Mouse (Mus musculus) cerebellum, adult 2 months (tissue): ENCODE results near the gene Vwa1. TPM values are rescaled to one million over a fixed set of nuclear protein-coding genes. Genes with fewer than 3 reads are reported as not detected.

Source experiments
- DNase-seq, 2 experiments: peaks; one replicate each; pipeline ENCODE4 v3.0.0; 2021
- H3K27ac ChIP-seq: fragments of 200-500 bp; 2 replicates; pipeline ENCODE4 v1.5.1; 2012; ENCODE audit warnings: low read length, control low read depth, inconsistent platforms; ENCODE audit not compliant: insufficient read depth
- H3K27me3 ChIP-seq: fragments of 200-500 bp; 2 replicates; pipeline ENCODE4 v1.6.1; 2012; ENCODE audit warnings: inconsistent platforms, mild to moderate bottlenecking, low read length, moderate library complexity; ENCODE audit not compliant: control insufficient read depth, insufficient read depth
- H3K4me1 ChIP-seq: fragments of 200-500 bp; 2 replicates; pipeline ENCODE4 v1.6.1; 2011; ENCODE audit warnings: low read length; ENCODE audit not compliant: control insufficient read depth, insufficient read depth
- H3K4me3 ChIP-seq: fragments of 200-500 bp; replicated peaks from 2 replicates; pipeline ENCODE3; 2011; ENCODE audit warnings: mild to moderate bottlenecking, low read depth, low read length, control low read depth; ENCODE audit not compliant: insufficient read depth
- CTCF ChIP-seq: fragments of 200-500 bp; IDR thresholded peaks from 2 replicates; pipeline ENCODE4 v1.5.1; 2011; ENCODE audit warnings: low read depth, mild to moderate bottlenecking, control low read depth, low read length, moderate library complexity, borderline replicate concordance; ENCODE audit not compliant: insufficient read depth
- POLR2A ChIP-seq: fragments of 200-500 bp; IDR thresholded peaks from 2 replicates; pipeline ENCODE4 v1.6.1; 2011; ENCODE audit warnings: low read length, control low read depth, borderline replicate concordance; ENCODE audit not compliant: insufficient read depth
- WGBS: fragments of 180-500 bp; shearing (Covaris S2); methylation state at CpG from one replicate; pipeline ENCODE4 v1.1.7; 2018; 5-methylcytosine and 5-hydroxymethylcytosine counted together
- polyA plus RNA-seq: library from polyadenylated mRNA; depleted of rRNA; stranded (reverse); fragments of >200 nt; gene quantifications from 2 replicates; pipeline ENCODE4 v1.2.3, GENCODE M21; 2012; rRNA removed

Gene Vwa1
- polyA plus RNA-seq, 1 experiment: 35.4 TPM

DNA sequence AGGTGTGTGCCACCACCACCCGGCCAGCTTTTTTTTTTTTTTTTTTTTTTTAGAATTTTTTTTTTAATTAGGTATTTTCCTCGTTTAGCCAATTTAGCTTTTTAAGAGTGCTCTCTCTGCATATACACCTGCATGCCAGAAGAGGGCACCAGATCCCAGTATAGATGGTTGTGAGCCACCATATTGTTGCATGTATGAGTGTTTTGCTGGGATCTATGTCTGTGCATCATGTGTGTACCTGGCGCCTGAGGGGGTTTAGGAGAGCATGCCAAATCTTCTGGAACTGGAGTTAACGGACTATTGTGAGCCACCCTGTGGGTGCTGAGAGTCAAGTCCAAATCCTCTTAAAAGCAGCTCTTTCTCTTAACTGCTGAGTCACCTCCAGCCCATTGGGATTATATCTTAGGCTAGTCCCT, 52.8 kb downstream of the Vwa1 start:
- Histone ChIP-seq H3K4me1 (no peaks in the 10 kb centered on the region), H3K27me3 (no peaks in the 10 kb centered on the region), H3K4me3 (no peak overlapping the region), H3K27ac (no peak overlapping the region)
- WGBS: 10% methylated on average over 4 of the region's 4 CpGs
- DNase-seq: peak; percentile 63 to 67
- TF ChIP-seq POLR2A (no peak), CTCF (peak; percentile 52)

Other genes with a start within 250 kb of the Vwa1 start
- gene Nadk, start 212.3 kb downstream of the Vwa1 start, polyA plus RNA-seq: 59.0 and 60.2 TPM in 2 replicates
- gene Slc35e2, start 173.3 kb downstream of the Vwa1 start, polyA plus RNA-seq: 20.3 and 20.5 TPM in 2 replicates
- 57.8 and 63.7 TPM in 2 replicates for gene Cdk11b, start 149.8 kb downstream of the Vwa1 start, polyA plus RNA-seq
- not detected in 2 replicates for gene Gm10563, start 129.3 kb downstream of the Vwa1 start, polyA plus RNA-seq
- 38.1 and 39.4 TPM in 2 replicates for gene Mmp23, start 121.3 kb downstream of the Vwa1 start, polyA plus RNA-seq
- gene Mib2, start 105.5 kb downstream of the Vwa1 start, polyA plus RNA-seq: 146 and 152 TPM in 2 replicates
- gene Fndc10, start 80.4 kb downstream of the Vwa1 start, polyA plus RNA-seq: 112 and 114 TPM in 2 replicates
- gene Ssu72, start 69.9 kb downstream of the Vwa1 start, polyA plus RNA-seq: 141 and 152 TPM in 2 replicates
- gene Tmem240, start 39.9 kb downstream of the Vwa1 start, polyA plus RNA-seq: 123 and 133 TPM in 2 replicates
- gene Atad3a, start 13.6 kb downstream of the Vwa1 start, polyA plus RNA-seq: 114 and 123 TPM in 2 replicates
- 61.7 and 81.7 TPM in 2 replicates for gene Tmem88b, start 11.2 kb upstream of the Vwa1 start, polyA plus RNA-seq
- 0.13 and 0.16 TPM in 2 replicates for gene Ankrd65, start 15.7 kb upstream of the Vwa1 start, polyA plus RNA-seq
- 109 TPM in 2 replicates for gene Mrpl20, start 28.2 kb upstream of the Vwa1 start, polyA plus RNA-seq
- 171 and 172 TPM in 2 replicates for gene Ccnl2, start 37.8 kb upstream of the Vwa1 start, polyA plus RNA-seq
- gene Aurkaip1, start 56.6 kb upstream of the Vwa1 start, polyA plus RNA-seq: 155 and 159 TPM in 2 replicates
- 23.8 and 29.7 TPM in 2 replicates for gene Mxra8, start 65.0 kb upstream of the Vwa1 start, polyA plus RNA-seq
- 160 and 163 TPM in 2 replicates for gene Dvl1, start 72.7 kb upstream of the Vwa1 start, polyA plus RNA-seq
- 0.87 and 1.0 TPM in 2 replicates for gene Tas1r3, start 88.7 kb upstream of the Vwa1 start, polyA plus RNA-seq
- 40.5 and 45.1 TPM in 2 replicates for gene Cptp, start 94.7 kb upstream of the Vwa1 start, polyA plus RNA-seq
- 50.1 and 52.2 TPM in 2 replicates for gene Ints11, start 94.8 kb upstream of the Vwa1 start, polyA plus RNA-seq
- gene Pusl1, start 117.1 kb upstream of the Vwa1 start, polyA plus RNA-seq: 69.9 and 70.1 TPM in 2 replicates
- gene Acap3, start 117.1 kb upstream of the Vwa1 start, polyA plus RNA-seq: 98.5 and 99.2 TPM in 2 replicates
- 78.4 and 83.8 TPM in 2 replicates for gene Ube2j2, start 169.1 kb upstream of the Vwa1 start, polyA plus RNA-seq
- gene C1qtnf12, start 187.6 kb upstream of the Vwa1 start, polyA plus RNA-seq: 16.8 and 22.1 TPM in 2 replicates
- gene B3galt6, start 218.0 kb upstream of the Vwa1 start, polyA plus RNA-seq: 10.8 and 11.4 TPM in 2 replicates
- 136 and 142 TPM in 2 replicates for gene Sdf4, start 218.2 kb upstream of the Vwa1 start, polyA plus RNA-seq
- 3.6 and 5.2 TPM in 2 replicates for gene Tnfrsf4, start 239.1 kb upstream of the Vwa1 start, polyA plus RNA-seq